Mouse (Mus musculus): ENCODE data around the gene Mfng.

The Mfng gene

DNA sequence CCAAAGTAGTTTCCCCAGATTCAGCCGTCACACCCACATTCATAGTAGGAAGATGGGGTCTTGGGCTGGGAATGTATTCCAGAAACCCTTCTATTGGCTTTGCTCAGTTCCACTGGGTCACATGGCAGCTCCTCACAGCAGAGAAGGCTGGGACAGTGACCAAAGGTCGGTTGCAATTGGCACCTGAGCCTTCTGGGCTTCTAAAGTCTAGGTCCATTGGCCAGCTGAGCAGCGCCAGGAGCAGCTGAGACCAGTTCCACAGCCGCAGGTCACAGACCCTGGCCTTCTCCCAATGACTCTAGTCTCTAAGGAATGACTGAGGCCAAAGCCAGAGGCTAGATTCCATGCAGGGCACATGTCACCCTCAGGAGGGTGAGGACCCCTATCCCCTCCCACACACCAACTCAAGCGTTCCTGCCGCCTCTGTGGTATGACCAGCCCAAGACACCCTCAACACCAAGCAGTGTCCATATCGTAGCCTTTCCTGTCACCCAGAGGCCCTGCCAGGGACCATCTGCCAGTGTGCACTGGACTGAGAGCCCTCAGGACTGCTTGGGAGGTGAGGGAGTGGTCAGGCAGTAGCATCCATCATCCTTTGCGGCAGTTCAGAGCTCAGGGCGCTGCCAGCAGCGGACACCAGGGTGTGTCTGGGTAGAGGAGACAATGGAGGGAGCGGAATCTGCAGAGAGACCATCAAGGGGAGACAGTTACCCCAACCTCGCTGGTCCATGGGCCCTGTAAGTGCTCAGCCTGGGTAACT lies 17.1 kb downstream of the Mfng start:
- no peak for DNase-seq (ENCODE audit: low read depth, low spot score)

GRCm38 (mm10) chr15:78755226-78755625 lies 18.0 kb downstream of the Mfng start:
- DNase-seq (ENCODE audit: low read depth, low spot score): no peak

DNA sequence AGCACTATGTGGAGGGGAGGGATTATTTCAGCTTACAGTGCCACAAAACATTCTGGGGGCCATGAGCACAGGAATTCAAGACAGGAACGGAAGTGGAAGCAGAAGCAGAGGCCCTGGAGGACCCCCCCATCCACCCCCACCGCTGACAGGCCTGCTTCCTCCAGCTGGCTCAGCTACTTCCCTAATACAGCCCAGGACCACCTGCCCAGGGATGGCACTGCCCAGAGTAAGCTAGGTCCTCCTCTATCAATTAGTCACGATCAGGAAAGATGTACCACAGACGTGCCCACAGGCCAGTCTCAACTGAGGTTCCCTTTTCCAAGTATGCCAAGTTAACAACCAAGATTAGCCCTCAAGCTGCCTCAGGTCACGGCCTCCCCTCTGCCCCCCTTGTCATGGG lies 19.1 kb downstream of the Mfng start:
- DNase-seq (ENCODE audit: low read depth, low spot score): no peak

GRCm38 (mm10) chr15:78752991-78753390 lies 20.3 kb downstream of the Mfng start:
- peak; percentile 58 for DNase-seq (ENCODE audit: low read depth, low spot score)

GRCm38 (mm10) chr15:78750608-78751350 lies 22.5 kb downstream of the Mfng start:
- DNase-seq (ENCODE audit: low read depth, low spot score): no peak

DNA sequence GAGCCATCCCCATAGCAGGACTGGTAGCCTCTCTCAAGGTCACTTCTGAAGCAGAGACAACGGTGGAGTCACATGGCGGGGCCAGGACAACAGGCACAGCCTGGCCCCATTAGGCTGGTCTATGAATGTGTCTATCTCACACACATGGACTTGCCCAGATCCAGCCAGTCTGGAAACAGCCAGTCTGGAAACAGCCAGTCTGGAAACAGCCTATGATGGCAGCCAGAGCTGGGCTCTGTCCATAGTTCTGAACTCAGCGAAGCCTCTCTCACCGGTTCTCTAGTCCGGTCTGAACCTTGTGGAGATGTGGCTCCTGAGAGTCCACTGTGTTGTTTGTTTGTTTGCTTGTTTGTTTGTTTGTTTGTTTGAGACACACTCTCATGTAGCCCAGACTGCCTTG lies 23.4 kb downstream of the Mfng start:
- DNase-seq (ENCODE audit: low read depth, low spot score): peak; percentile 80

DNA sequence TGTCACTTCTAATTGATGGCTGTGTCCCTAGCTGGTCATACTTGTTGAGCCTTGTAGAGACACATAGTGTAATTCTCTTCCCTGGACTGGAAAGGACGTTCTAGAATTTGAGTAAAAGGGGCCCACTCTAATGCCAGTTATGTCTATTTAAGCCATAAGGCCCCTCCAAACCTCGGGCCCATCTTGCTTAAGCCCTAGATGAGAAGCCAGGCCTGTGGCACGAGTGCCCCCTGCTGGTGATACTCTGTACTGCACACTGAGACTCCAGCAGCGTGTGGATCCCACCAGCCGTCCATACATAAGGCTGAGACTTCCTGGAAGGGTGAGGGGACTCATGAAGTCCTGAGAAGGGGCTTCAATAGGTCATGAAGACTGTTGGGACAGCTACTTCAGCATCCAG lies 29.1 kb downstream of the Mfng start:
- no peak for DNase-seq (ENCODE audit: low read depth, low spot score)

DNA sequence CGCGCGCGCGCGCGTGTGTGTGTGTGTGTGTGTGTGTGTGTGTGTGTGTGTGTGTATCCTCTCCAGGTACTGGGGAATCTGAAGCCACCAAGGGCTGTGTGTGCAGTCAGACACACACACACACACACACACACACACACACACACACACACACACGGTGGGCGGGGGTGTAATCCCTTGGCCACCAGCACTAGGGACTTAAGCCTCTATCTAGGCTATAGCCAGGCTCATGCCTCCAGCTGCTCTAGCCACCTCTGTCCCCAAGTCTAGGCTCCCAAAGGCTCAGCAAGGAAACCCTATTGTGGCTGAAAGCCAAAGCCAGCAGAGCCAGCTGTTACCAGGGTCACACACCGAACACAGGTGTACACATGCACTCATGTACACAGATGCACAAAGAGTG lies 30.4 kb downstream of the Mfng start:
- DNase-seq (ENCODE audit: low read depth, low spot score): no peak

GRCm38 (mm10) chr15:78740662-78741061 lies 32.6 kb downstream of the Mfng start:
- no peak for DNase-seq (ENCODE audit: low read depth, low spot score)

- no peak for DNase-seq (ENCODE audit: low read depth, low spot score)
These were observed 36.1 kb downstream of the Mfng start for GRCm38 (mm10) chr15:78737146-78737545.

DNA sequence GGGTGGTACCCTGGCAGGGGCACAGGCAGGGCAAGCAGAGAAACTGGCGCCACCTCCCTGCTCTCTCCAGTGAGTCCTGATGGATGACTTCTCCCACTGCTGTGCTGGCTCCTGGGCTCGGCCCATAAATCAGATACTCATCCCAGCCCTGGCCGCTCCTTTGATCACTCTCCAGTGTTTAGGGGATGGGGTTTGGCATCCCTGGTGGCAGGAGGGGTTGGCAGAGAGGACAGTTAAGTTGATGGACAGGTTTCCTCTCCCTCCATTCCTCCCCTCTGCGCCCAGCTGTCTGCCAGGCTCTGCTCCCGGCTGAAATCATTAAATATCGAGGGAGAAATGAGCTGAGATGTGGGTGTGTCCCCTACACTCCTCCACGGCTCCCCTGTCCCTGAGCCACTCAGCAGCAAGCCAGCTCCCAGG lies 36.6 kb downstream of the Mfng start:
- DNase-seq (ENCODE audit: low read depth, low spot score): no peak

DNA sequence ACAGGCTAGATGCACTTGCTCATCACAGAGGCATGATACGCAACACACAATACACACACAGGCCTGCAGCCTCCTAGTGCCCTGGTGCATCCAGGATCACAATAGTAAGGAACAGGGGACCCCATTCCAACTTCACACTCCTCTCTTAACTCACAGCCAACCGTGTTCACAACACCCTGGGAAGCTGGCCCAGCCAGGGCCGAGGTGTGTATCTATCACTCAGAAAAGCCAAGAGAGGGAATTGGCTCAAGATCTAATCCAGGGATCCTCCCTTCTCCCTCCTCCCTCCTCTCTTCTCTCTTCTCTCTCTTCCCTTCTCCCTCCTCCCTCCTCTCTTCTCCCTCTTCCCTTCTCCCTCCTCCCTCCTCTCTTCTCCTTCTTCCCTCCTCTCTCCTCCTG lies 37.1 kb downstream of the Mfng start:
- DNase-seq (ENCODE audit: low read depth, low spot score): no peak

GRCm38 (mm10) chr15:78735431-78736180 lies 37.7 kb downstream of the Mfng start:
- DNase-seq (ENCODE audit: low read depth, low spot score): no peak

- no peak for DNase-seq (ENCODE audit: low read depth, low spot score)
These were observed 41.4 kb downstream of the Mfng start for GRCm38 (mm10) chr15:78731830-78732229.

GRCm38 (mm10) chr15:78730315-78731049 lies 42.8 kb downstream of the Mfng start:
- DNase-seq (ENCODE audit: low read depth, low spot score): no peak

- DNase-seq (ENCODE audit: low read depth, low spot score): no peak
These were observed 46.6 kb downstream of the Mfng start for GRCm38 (mm10) chr15:78726697-78727096.

DNA sequence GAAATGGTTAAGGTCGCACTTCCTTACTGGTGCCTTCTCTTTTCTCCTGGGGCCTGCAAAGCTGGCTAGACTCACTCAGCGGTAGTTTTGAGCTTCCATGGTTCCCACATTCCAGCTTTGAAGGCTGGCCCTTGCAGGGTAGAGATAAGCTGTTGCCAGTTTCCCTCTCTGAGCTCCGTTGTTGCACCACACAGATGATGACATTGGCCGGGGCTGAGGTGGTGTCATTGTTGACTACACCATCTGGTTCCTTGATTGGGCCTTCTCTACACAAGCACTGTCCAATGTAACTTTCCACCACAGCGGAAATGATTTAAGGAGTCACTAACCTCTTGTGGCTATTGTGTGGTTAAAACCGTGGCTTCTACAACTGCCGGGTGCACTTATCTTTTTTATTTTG lies 52.7 kb downstream of the Mfng start:
- DNase-seq (ENCODE audit: low read depth, low spot score): no peak

DNA sequence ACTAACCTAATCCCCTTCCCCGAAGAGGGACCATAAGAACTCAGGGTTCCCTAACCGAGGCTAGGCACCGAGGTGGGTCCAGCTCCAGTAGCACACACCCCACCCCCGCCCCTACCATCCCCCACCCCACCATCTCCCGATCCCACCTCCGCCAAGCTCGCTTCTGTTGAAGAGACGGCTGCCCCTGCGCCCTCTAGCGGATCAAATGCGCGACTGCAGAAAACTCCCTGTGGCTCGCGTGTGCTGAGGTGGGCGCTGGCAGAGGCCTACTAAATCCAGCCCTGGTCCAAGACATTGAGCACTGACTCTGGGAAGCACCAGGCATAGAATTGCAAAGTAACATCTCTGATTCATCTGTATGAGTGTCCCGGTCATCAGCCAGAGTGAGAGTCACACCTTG lies 53.2 kb downstream of the Mfng start:
- DNase-seq (ENCODE audit: low read depth, low spot score): peak; percentile 84

DNA sequence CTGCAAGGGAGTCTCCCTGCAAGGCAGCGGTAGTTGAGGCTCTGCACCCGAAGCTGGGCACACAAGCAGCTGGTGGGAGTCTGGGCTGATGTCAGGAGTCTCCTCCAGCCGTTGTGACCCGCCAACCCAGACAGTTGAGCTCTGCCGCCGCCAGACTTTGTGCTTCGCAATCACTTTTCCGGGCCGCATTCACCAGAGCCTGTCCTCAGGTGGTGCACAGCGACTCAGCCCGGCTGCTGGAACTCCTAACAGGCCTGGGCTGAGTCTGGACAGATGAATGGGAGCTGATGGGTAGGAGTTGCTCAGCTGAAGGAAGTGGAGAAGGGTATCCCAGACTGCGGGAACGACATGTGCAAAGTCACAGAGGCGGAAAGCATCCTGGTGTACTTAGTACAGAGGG lies 53.9 kb downstream of the Mfng start:
- DNase-seq (ENCODE audit: low read depth, low spot score): peak; percentile 28

- DNase-seq (ENCODE audit: low read depth, low spot score): peak; percentile 27
These were observed 54.7 kb downstream of the Mfng start, which contains the start of gene Elfn2 for GRCm38 (mm10) chr15:78718290-78719250. Elfn2 (minus strand) TSS chr15:78718771.
